ENCODE assay signal across 23 mouse cellular contexts in genomic region chrX:160441272-160441671, GRCm38 (mm10). TPM values are rescaled to one million over a fixed set of nuclear protein-coding genes. Genes with fewer than 3 reads are reported as not detected.
"Had no signal": no experiment of that assay in that cellular context is flagged by ENCODE, and none has a peak within 500 bp of the region (broad histone marks: within the 10 kb centered on the region; RNA-seq: fewer than 3 reads in every experiment).

No protein-coding gene starts in this region.

- H3K27ac ChIP-seq: kidney, postnatal 0 days; layer of hippocampus, adult 2 months; limb, embryonic 10.5 days; limb, embryonic 13.5 days; liver, embryonic 12.5 days; liver, embryonic 15.5 days; lung, embryonic 15.5 days; macrophage; midbrain, embryonic 12.5 days; midbrain, embryonic 15.5 days; neural tube, embryonic 12.5 days; neural tube, embryonic 15.5 days; stomach, embryonic 15.5 days had no signal

- H3K27me3 ChIP-seq: liver, embryonic 12.5 days; liver, embryonic 15.5 days; lung, embryonic 15.5 days; stomach, embryonic 15.5 days had no signal

- DNase-seq: kidney, postnatal 25 days; layer of hippocampus, adult 9-11 months; liver; lung, adult 18-20 months; lung, postnatal 14 days; right cerebral cortex, adult 18-20 months; right cerebral cortex, postnatal 14 days; right cerebral cortex, postnatal 4 days; thymus, postnatal 36 days had no signal

- H3K4me3 ChIP-seq: layer of hippocampus, adult 2 months; limb, embryonic 10.5 days; limb, embryonic 13.5 days; liver, embryonic 12.5 days; liver, embryonic 15.5 days; lung, embryonic 15.5 days; midbrain, embryonic 12.5 days; midbrain, embryonic 15.5 days; neural tube, embryonic 12.5 days; neural tube, embryonic 15.5 days; stomach, embryonic 15.5 days had no signal

- ATAC-seq: liver, embryonic 12.5 days; midbrain, embryonic 15.5 days had no signal

RNA-seq across cellular contexts. Expression of gene Adgrg2, which starts 50.8 kb away (rescaled TPM):
- total RNA-seq: megakaryocyte, adult 5-6 weeks had no signal
- polyA plus RNA-seq: macrophage had no signal
